Mouse (Mus musculus): ENCODE data around the gene Htt. TPM values are rescaled to one million over a fixed set of nuclear protein-coding genes. Genes with fewer than 3 reads are reported as not detected.

The Htt gene
- polyA plus RNA-seq, 1 experiment from 2014 or later, result 3.8 TPM

DNA sequence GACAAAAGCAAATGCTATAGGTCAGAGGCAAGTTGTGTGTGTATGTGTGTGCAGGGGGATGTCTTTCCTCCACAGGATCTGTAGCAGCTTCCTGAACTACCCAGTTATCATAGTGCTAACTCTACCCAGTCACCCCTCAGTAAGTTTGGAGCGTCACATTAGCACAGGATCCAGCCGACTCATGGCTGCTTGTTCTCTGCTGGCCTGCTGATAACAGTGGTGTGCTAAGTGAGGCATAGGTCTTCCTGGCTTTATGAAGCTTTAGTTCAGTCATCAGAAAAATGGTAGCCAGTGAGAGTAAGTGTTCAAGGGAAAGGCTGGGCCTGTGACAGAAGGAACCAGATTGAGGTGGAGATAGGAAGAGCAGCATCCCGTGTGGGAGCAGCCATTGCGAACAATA lies 162.4 kb downstream of the Htt start:
- TF ChIP-seq CTCF (IDR thresholded peaks at IDR 0.05) (no peak), EP300 (IDR thresholded peaks at IDR 0.05) (no peak)
- 79% methylated on average over 4 of the region's 4 CpGs for WGBS
- no peak overlapping the region for H3K9ac ChIP-seq (replicated peaks; ENCODE audit: low read depth)
- H3K27ac ChIP-seq (ENCODE audit: low read length), result no peak overlapping the region
- DNase-seq (ENCODE audit: low spot score) (no peak), ATAC-seq (no peak)
- no peaks in the 10 kb centered on the region for H3K4me1 ChIP-seq (ENCODE audit: insufficient read depth, low read depth, low read length)
- no peak overlapping the region for H3K4me3 ChIP-seq (ENCODE audit: low read depth, low read length)
- no peak overlapping the region for H3K4me2 ChIP-seq (replicated peaks; ENCODE audit: low read depth, low read length)
- no peaks in the 10 kb centered on the region for H3K36me3 ChIP-seq (ENCODE audit: insufficient read depth, low read length)
- H3K27me3 ChIP-seq (replicated peaks; ENCODE audit: insufficient read depth, low read length), result no peaks in the 10 kb centered on the region
- no peaks in the 10 kb centered on the region for H3K9me3 ChIP-seq (ENCODE audit: low read length)

DNA sequence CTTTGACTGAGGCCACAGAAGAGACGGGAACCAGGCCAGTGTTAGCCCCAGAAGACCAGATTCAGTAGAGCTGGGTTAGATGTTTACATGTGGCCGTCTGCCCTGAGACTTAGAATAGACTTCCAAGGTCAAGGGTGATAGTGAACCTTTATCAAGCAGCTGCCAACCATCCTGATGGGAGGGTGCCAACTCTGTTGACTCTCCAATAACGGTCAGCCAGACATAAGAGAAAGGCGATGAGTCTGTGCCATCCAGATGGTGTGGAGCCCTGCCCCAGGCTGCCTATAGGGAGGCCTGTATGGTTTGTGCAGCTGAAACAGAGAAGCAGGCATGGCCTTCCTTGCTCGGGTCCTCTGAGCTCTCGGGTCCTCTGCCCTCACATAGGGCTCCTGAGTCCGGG lies 163.0 kb downstream of the Htt start:
- Histone ChIP-seq H3K9ac (replicated peaks; ENCODE audit: low read depth) (no peak overlapping the region), H3K9me3 (ENCODE audit: low read length) (no peaks in the 10 kb centered on the region), H3K27me3 (replicated peaks; ENCODE audit: insufficient read depth, low read length) (no peaks in the 10 kb centered on the region), H3K4me2 (replicated peaks; ENCODE audit: low read depth, low read length) (no peak overlapping the region), H3K27ac (ENCODE audit: low read length) (no peak overlapping the region), H3K36me3 (ENCODE audit: insufficient read depth, low read length) (no peaks in the 10 kb centered on the region), H3K4me3 (ENCODE audit: low read depth, low read length) (no peak overlapping the region), H3K4me1 (ENCODE audit: insufficient read depth, low read depth, low read length) (no peaks in the 10 kb centered on the region)
- WGBS, result 70% methylated on average over 7 of the region's 7 CpGs
- ATAC-seq, result no peak
- no peak for TF ChIP-seq CTCF (IDR thresholded peaks at IDR 0.05)
- TF ChIP-seq EP300 (IDR thresholded peaks at IDR 0.05), result no peak
- DNase-seq (ENCODE audit: low spot score), result no peak

DNA sequence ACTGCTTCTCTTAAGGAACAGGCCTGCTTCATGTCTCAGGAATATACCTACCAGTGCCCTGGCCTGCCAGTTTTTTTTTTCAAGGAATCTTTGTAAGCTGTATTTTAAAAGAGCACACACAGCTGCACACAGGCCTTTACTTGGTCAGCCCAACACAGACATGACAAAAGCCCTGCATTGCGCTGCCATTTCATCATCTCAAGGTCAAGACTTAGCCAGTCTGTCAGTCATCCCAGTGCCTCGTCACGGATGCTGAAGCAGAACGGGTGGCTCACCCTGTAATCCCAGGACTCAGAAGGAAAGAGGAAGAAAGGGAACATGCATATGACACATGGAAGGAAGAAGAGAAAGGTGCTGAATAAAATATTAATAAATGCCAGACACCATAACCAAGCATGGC lies 166.1 kb downstream of the Htt start:
- TF ChIP-seq CTCF (IDR thresholded peaks at IDR 0.05) (no peak), EP300 (IDR thresholded peaks at IDR 0.05) (no peak)
- Histone ChIP-seq H3K4me2 (replicated peaks; ENCODE audit: low read depth, low read length) (no peak overlapping the region), H3K36me3 (ENCODE audit: insufficient read depth, low read length) (no peaks in the 10 kb centered on the region), H3K9me3 (ENCODE audit: low read length) (no peaks in the 10 kb centered on the region), H3K4me1 (ENCODE audit: insufficient read depth, low read depth, low read length) (peaks cover 14% of the 10 kb centered on the region), H3K27me3 (replicated peaks; ENCODE audit: insufficient read depth, low read length) (no peaks in the 10 kb centered on the region), H3K9ac (replicated peaks; ENCODE audit: low read depth) (no peak overlapping the region), H3K27ac (ENCODE audit: low read length) (no peak overlapping the region), H3K4me3 (ENCODE audit: low read depth, low read length) (no peak overlapping the region)
- DNase-seq (ENCODE audit: low spot score) (no peak), ATAC-seq (no peak)
- 81% methylated on average over 4 of the region's 4 CpGs for WGBS

DNA sequence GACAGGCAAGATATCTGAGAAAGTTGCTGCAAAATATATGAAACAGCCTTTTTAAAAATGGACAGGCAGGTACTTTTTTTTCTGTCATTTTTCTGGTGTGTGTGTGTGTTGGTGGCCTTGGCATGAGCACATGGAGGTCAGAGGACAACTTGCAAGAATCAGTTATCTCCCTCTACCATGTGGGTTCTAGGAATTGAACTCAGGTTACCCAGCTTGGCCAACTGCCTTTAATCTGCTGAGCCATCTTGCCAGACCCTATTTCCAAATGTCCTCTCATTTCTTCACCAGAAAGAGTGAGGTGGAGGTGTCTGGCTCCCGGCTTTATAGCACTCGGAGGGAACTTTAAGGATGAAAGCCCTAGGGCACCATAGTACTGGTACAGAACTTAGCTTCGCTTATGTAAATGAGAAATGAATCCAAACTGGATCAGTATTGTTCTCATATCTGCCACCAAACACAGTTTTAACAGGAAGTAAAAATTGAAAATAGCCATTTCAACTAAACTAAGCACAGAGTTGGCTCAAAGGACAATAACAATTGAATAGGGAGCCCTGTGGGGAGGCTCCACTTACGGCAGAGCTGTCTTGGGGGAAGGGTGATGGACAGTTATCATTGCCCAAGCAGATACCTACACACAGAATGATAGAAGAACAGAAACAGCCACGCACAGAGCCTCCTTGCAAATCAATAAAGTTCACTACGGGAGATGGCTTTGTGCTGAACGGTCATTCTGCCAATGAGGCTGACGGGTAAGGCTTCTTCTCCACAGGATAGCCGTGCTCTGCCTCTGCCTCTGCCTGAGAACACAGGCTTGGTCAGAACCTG lies 168.8 kb downstream of the Htt start:
- TF ChIP-seq EP300 (IDR thresholded peaks at IDR 0.05) (no peak), CTCF (IDR thresholded peaks at IDR 0.05) (no peak)
- H3K27ac ChIP-seq (ENCODE audit: low read length), result peak overlapping the region; percentile 79
- no peak overlapping the region for H3K9ac ChIP-seq (replicated peaks; ENCODE audit: low read depth)
- DNase-seq (ENCODE audit: low spot score) (no peak), ATAC-seq (no peak)
- H3K4me3 ChIP-seq (ENCODE audit: low read depth, low read length), result no peak overlapping the region
- no peaks in the 10 kb centered on the region for H3K27me3 ChIP-seq (replicated peaks; ENCODE audit: insufficient read depth, low read length)
- no peaks in the 10 kb centered on the region for H3K36me3 ChIP-seq (ENCODE audit: insufficient read depth, low read length)
- H3K4me2 ChIP-seq (replicated peaks; ENCODE audit: low read depth, low read length), result no peak overlapping the region
- H3K9me3 ChIP-seq (ENCODE audit: low read length), result no peaks in the 10 kb centered on the region
- H3K4me1 ChIP-seq (ENCODE audit: insufficient read depth, low read depth, low read length), result peaks cover 14% of the 10 kb centered on the region
- WGBS, result 84% methylated on average over 9 of the region's 9 CpGs

DNA sequence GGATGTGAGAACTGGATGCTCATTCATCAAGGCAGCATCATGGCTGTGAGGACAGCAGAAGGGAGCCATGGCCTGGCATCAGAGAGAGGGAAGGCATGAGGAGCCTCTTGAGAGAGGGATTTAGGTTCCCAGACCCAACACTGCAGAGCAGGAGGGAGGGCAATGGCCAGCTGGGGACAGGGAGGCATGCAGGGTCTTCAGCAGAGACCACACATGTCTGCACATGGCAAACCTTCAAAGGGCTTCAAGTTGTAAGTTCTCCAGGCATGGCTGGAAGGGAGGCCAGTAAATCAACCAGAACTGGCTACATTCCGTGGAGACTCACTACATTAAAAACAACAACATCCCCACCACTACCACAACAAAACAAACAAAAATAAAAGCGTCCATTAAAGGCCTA lies 169.6 kb downstream of the Htt start:
- H3K27me3 ChIP-seq (replicated peaks; ENCODE audit: insufficient read depth, low read length), result no peaks in the 10 kb centered on the region
- ATAC-seq, result no peak
- DNase-seq (ENCODE audit: low spot score), result no peak
- H3K9ac ChIP-seq (replicated peaks; ENCODE audit: low read depth), result no peak overlapping the region
- no peaks in the 10 kb centered on the region for H3K36me3 ChIP-seq (ENCODE audit: insufficient read depth, low read length)
- 48% methylated on average over 2 of the region's 2 CpGs for WGBS
- no peak overlapping the region for H3K4me2 ChIP-seq (replicated peaks; ENCODE audit: low read depth, low read length)
- H3K9me3 ChIP-seq (ENCODE audit: low read length), result no peaks in the 10 kb centered on the region
- no peak for TF ChIP-seq EP300 (IDR thresholded peaks at IDR 0.05)
- no peak for TF ChIP-seq CTCF (IDR thresholded peaks at IDR 0.05)
- no peak overlapping the region for H3K4me3 ChIP-seq (ENCODE audit: low read depth, low read length)
- peak overlapping the region; percentile 79 for H3K27ac ChIP-seq (ENCODE audit: low read length)
- peaks cover 14% of the 10 kb centered on the region for H3K4me1 ChIP-seq (ENCODE audit: insufficient read depth, low read depth, low read length)

DNA sequence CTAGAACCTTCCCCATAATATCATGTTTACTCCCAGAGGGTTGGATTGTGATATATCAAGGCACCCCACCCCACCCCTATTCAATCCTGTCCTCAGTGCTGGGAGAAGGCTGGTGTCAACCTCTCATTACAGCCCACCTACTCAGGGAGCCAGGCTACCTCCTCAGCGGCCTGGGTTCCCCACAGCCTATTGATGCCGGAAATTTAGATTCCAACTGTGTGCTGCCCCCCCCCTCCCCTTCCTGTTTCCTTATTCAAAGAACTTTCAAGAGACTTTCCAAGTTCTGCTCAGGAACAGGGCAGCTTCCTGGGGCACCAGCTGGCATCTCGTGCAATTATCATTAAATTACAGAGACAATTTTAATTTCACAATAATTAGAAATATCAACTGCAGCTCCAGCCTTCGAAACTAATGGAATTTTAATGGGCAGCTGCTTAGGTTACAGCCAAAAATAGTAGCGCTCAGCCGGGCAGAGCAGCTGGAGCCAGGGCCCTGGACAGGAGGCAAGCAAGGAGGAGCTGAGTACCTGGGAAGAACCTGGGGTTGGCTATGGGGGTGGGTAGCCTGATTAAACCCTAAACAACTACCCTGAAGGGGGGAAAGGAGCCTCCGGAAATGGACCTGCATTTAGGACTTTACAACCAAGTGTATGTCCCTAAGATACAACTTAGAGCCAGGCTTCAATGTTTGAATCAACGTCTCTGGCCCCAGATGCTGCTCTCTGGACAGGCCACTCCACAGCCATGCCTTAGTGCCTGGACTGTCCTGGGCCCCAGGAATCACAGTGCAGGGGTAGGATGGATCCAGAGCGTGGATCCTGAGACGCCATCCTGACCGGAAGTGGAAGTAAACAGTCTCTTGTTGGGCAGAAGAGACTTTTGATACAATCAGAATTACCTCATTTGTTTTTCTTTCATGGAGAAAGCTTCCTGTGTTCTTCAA lies 170.2 kb downstream of the Htt start:
- TF ChIP-seq CTCF (IDR thresholded peaks at IDR 0.05) (no peak), EP300 (IDR thresholded peaks at IDR 0.05) (peak; percentile 64)
- peak; percentile 76 for DNase-seq (ENCODE audit: low spot score)
- peak; percentile 85 for ATAC-seq
- Histone ChIP-seq H3K9ac (replicated peaks; ENCODE audit: low read depth) (no peak overlapping the region), H3K27ac (ENCODE audit: low read length) (peak overlapping the region; percentile 79), H3K27me3 (replicated peaks; ENCODE audit: insufficient read depth, low read length) (no peaks in the 10 kb centered on the region), H3K4me1 (ENCODE audit: insufficient read depth, low read depth, low read length) (peaks cover 14% of the 10 kb centered on the region), H3K36me3 (ENCODE audit: insufficient read depth, low read length) (no peaks in the 10 kb centered on the region), H3K4me2 (replicated peaks; ENCODE audit: low read depth, low read length) (no peak overlapping the region), H3K9me3 (ENCODE audit: low read length) (no peaks in the 10 kb centered on the region), H3K4me3 (ENCODE audit: low read depth, low read length) (no peak overlapping the region)
- WGBS, result 20% methylated on average over 11 of the region's 11 CpGs

Measured in lung, postnatal 0 days (tissue).